Mouse (Mus musculus): ENCODE measurements around the gene Mamstr. TPM values are rescaled to one million over a fixed set of nuclear protein-coding genes. Genes with fewer than 3 reads are reported as not detected.

Gene Mamstr
- total and polyA plus RNA-seq, 2 experiments from 2014 or later, result 6.5 to 7.7 TPM

DNA sequence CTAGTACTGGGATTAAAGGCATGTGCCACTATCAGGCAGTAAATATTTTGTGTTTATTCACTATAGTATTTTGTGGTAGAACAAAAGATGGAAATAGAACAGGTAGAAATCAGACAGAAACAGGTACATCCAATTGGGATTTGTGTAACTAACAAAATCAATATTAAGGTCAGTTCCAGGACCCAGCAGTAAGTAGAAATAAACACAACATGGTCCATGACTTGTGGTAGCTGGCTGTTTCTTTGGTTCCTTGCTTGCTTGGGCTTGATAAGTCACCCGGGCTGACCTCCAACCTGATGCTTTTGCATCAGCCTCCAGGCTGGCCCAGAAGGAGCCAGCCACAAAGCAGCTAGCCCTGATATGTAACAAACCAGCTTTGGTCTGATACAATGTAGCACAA lies 30.3 kb upstream of the Mamstr start:
- Histone ChIP-seq H3K36me3 (replicated peaks; ENCODE audit: control insufficient read depth, insufficient read depth, low read length) (no peaks in the 10 kb centered on the region), H3K4me3 (ENCODE audit: low read depth, low read length) (no peak overlapping the region), H3K4me1 (ENCODE audit: control insufficient read depth, insufficient read depth) (no peaks in the 10 kb centered on the region), H3K27me3 (ENCODE audit: control insufficient read depth, insufficient read depth, low read length) (no peaks in the 10 kb centered on the region), H3K4me2 (ENCODE audit: low read depth, low read length) (no peak overlapping the region), H3K9ac (replicated peaks; ENCODE audit: low read depth, low read length) (no peak overlapping the region), H3K27ac (ENCODE audit: low read depth) (no peak overlapping the region), H3K9me3 (replicated peaks; ENCODE audit: control insufficient read depth, low read length) (no peaks in the 10 kb centered on the region)
- WGBS, result 48% methylated on average over 1 of the region's 1 CpGs
- no peak for DNase-seq (ENCODE audit: low spot score)
- TF ChIP-seq CTCF (IDR thresholded peaks at IDR 0.05; ENCODE audit: low read depth) (no peak), EP300 (IDR thresholded peaks at IDR 0.05; ENCODE audit: low read depth) (no peak)
- no peak for ATAC-seq (ENCODE audit: insufficient read depth, low read depth)

DNA sequence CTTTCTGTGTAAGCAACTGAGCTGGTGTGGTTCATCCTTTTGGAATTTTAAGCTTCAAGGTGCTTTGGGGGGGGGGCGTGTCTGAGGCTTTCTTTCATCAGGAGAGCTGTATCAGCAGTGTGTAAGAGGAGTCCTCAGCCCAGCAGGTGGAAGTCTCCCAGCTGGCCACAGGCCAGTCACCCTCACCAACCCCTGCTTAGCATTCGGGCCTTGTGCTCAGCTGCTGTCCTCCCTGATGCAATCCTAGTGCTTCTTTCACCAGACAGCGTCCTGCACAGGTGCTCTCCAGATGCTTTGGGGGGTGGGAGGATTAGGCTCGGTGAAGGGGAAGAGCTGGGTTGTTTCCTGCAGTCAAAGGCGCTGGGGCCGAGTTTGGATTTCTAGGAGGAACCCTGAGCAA lies 23.5 kb upstream of the Mamstr start:
- Histone ChIP-seq H3K9me3 (replicated peaks; ENCODE audit: control insufficient read depth, low read length) (no peaks in the 10 kb centered on the region), H3K4me3 (ENCODE audit: low read depth, low read length) (no peak overlapping the region), H3K4me2 (ENCODE audit: low read depth, low read length) (no peak overlapping the region), H3K27ac (ENCODE audit: low read depth) (no peak overlapping the region), H3K36me3 (replicated peaks; ENCODE audit: control insufficient read depth, insufficient read depth, low read length) (no peaks in the 10 kb centered on the region), H3K27me3 (ENCODE audit: control insufficient read depth, insufficient read depth, low read length) (peaks cover 43% of the 10 kb centered on the region), H3K9ac (replicated peaks; ENCODE audit: low read depth, low read length) (no peak overlapping the region), H3K4me1 (ENCODE audit: control insufficient read depth, insufficient read depth) (no peaks in the 10 kb centered on the region)
- no peak; the same call in 1 of the 2 replicates for ATAC-seq (ENCODE audit: insufficient read depth, low read depth)
- TF ChIP-seq CTCF (IDR thresholded peaks at IDR 0.05; ENCODE audit: low read depth), result no peak
- no peak for TF ChIP-seq EP300 (IDR thresholded peaks at IDR 0.05; ENCODE audit: low read depth)
- no peak for DNase-seq (ENCODE audit: low spot score)
- 26% methylated on average over 6 of the region's 6 CpGs for WGBS

DNA sequence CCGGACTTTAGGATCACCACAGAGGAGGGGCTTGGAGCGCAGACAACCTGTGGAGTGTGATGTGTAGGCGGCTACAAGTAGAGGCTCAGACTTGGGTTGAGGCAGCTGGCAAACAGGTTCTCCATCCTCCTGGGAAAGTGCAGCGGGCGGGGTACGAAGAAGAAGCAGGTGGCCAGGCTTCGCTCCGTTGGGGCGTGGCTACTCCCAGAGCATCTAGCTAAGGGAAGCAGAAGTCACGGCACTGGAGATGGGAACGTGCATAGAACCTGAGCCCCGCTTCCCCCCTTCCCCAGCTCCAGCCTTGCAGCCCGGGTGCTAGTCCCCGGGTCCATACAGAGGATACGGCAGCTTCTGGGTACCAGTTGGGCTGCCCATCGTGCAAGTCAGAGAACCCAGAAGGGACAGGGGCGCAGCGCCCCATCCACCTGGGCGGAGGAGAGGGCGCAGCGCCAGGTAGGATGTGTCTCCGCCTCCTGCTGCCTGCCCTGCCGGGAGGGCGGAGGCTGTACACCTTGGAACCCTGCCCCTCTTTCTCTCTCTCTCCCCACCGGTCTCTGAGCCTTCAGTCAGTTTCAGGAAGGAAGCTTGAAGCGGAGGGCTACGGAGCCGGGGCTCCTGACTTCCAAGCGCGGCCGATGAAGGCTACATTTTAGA lies 22.6 kb upstream of the Mamstr start, which contains the start of gene Fut1:
TSS of gene Fut1 (plus strand) at position 248 of the 654 bp plus-strand sequence.
- no peak within 1 kb of the TSS for H3K4me3 ChIP-seq (ENCODE audit: low read depth, low read length)
- H3K27me3 ChIP-seq (ENCODE audit: control insufficient read depth, insufficient read depth, low read length), result peaks cover 43% of the 10 kb centered on the region
- H3K9ac ChIP-seq (replicated peaks; ENCODE audit: low read depth, low read length), result no peak within 1 kb of the TSS
- H3K36me3 ChIP-seq (replicated peaks; ENCODE audit: control insufficient read depth, insufficient read depth, low read length), result no peaks in the 10 kb centered on the region
- no peak for ATAC-seq (ENCODE audit: insufficient read depth, low read depth)
- DNase-seq (ENCODE audit: low spot score), result no peak
- H3K9me3 ChIP-seq (replicated peaks; ENCODE audit: control insufficient read depth, low read length), result no peaks in the 10 kb centered on the region
- WGBS, result 12% methylated on average over 29 of the region's 31 CpGs
- H3K27ac ChIP-seq (ENCODE audit: low read depth), result no peak within 1 kb of the TSS
- no peaks in the 10 kb centered on the region for H3K4me1 ChIP-seq (ENCODE audit: control insufficient read depth, insufficient read depth)
- TF ChIP-seq CTCF (IDR thresholded peaks at IDR 0.05; ENCODE audit: low read depth) (no peak), EP300 (IDR thresholded peaks at IDR 0.05; ENCODE audit: low read depth) (no peak)
- no peak within 1 kb of the TSS for H3K4me2 ChIP-seq (ENCODE audit: low read depth, low read length)

DNA sequence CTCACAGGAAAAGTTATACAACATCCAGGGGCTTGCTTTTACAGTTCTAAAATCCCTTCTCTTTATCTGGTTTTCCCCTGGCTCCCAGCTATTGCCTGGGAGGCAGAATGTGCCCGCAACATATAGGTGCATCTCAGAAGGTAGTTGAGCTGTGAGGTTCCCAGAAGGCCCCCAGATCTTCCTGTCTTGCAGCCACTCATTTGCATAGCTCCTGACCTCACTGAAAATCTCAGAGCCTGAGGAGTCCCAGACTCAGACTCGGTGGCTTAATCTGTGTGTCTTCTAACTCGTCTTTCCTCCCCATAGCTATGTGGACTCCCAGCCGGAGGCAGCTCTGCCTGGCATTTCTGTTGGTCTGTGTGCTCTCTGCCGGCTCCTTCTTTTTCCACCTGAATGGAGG lies 21.5 kb upstream of the Mamstr start:
- Histone ChIP-seq H3K9ac (replicated peaks; ENCODE audit: low read depth, low read length) (no peak overlapping the region), H3K36me3 (replicated peaks; ENCODE audit: control insufficient read depth, insufficient read depth, low read length) (no peaks in the 10 kb centered on the region), H3K4me2 (ENCODE audit: low read depth, low read length) (no peak overlapping the region), H3K9me3 (replicated peaks; ENCODE audit: control insufficient read depth, low read length) (no peaks in the 10 kb centered on the region), H3K27ac (ENCODE audit: low read depth) (no peak overlapping the region), H3K4me1 (ENCODE audit: control insufficient read depth, insufficient read depth) (no peaks in the 10 kb centered on the region), H3K4me3 (ENCODE audit: low read depth, low read length) (no peak overlapping the region), H3K27me3 (ENCODE audit: control insufficient read depth, insufficient read depth, low read length) (peaks cover 43% of the 10 kb centered on the region)
- no peak for DNase-seq (ENCODE audit: low spot score)
- WGBS, result 76% methylated on average over 5 of the region's 5 CpGs
- ATAC-seq (ENCODE audit: insufficient read depth, low read depth), result no peak
- no peak for TF ChIP-seq EP300 (IDR thresholded peaks at IDR 0.05; ENCODE audit: low read depth)
- no peak for TF ChIP-seq CTCF (IDR thresholded peaks at IDR 0.05; ENCODE audit: low read depth)

DNA sequence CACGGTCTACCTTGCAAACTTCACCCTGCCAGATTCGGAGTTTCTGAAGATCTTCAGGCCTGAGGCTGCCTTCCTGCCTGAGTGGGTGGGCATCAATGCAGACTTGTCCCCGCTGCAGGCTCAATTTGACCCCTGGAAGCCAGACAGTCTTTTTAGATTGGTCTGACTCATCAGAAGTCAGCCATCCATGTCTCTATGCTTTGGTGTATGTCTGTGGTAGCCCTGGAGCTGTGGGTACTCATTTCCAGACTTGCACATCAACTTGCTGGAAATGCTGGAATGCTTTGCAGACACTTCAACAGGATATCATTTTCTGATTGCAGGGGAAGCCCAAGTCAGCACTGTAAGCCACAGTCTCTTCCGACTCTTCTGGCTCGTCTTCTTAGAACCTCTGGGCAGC lies 20.2 kb upstream of the Mamstr start:
- WGBS, result 70% methylated on average over 5 of the region's 5 CpGs
- no peak overlapping the region for H3K4me3 ChIP-seq (ENCODE audit: low read depth, low read length)
- no peak for DNase-seq (ENCODE audit: low spot score)
- no peaks in the 10 kb centered on the region for H3K36me3 ChIP-seq (replicated peaks; ENCODE audit: control insufficient read depth, insufficient read depth, low read length)
- H3K9me3 ChIP-seq (replicated peaks; ENCODE audit: control insufficient read depth, low read length), result no peaks in the 10 kb centered on the region
- no peak overlapping the region for H3K27ac ChIP-seq (ENCODE audit: low read depth)
- H3K27me3 ChIP-seq (ENCODE audit: control insufficient read depth, insufficient read depth, low read length), result peaks cover 43% of the 10 kb centered on the region
- no peak overlapping the region for H3K9ac ChIP-seq (replicated peaks; ENCODE audit: low read depth, low read length)
- TF ChIP-seq CTCF (IDR thresholded peaks at IDR 0.05; ENCODE audit: low read depth) (no peak), EP300 (IDR thresholded peaks at IDR 0.05; ENCODE audit: low read depth) (no peak)
- H3K4me2 ChIP-seq (ENCODE audit: low read depth, low read length), result no peak overlapping the region
- ATAC-seq (ENCODE audit: insufficient read depth, low read depth), result no peak
- no peaks in the 10 kb centered on the region for H3K4me1 ChIP-seq (ENCODE audit: control insufficient read depth, insufficient read depth)

DNA sequence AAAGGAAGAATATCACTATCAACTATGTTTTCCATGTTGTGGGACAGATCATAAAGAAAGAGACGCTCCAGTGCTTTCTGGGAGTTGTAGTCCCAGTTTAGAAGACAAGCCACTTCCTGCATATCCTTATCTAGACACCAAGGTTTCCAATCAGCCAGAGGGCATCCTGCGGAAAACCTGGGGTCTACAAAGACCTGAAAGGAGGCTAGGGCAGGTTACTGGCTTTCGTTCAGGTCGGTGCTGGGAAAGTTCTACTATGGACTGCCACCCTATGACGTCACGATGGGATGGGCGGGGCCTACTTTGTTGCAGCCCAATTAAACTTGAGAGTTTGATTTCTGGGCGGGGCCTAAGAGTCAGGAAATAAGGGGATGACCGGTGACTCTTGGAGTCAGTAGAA lies 18.3 kb upstream of the Mamstr start, which contains the start of gene Izumo1:
TSS of gene Izumo1 (plus strand) at position 369 of the 400 bp plus-strand sequence.
- Histone ChIP-seq H3K4me2 (ENCODE audit: low read depth, low read length) (no peak within 1 kb of the TSS), H3K36me3 (replicated peaks; ENCODE audit: control insufficient read depth, insufficient read depth, low read length) (no peaks in the 10 kb centered on the region), H3K9ac (replicated peaks; ENCODE audit: low read depth, low read length) (no peak within 1 kb of the TSS), H3K9me3 (replicated peaks; ENCODE audit: control insufficient read depth, low read length) (no peaks in the 10 kb centered on the region), H3K4me1 (ENCODE audit: control insufficient read depth, insufficient read depth) (no peaks in the 10 kb centered on the region), H3K4me3 (ENCODE audit: low read depth, low read length) (no peak within 1 kb of the TSS), H3K27me3 (ENCODE audit: control insufficient read depth, insufficient read depth, low read length) (peaks cover 30% of the 10 kb centered on the region), H3K27ac (ENCODE audit: low read depth) (no peak within 1 kb of the TSS)
- TF ChIP-seq EP300 (IDR thresholded peaks at IDR 0.05; ENCODE audit: low read depth), result no peak
- TF ChIP-seq CTCF (IDR thresholded peaks at IDR 0.05; ENCODE audit: low read depth), result no peak
- DNase-seq (ENCODE audit: low spot score) (no peak), ATAC-seq (ENCODE audit: insufficient read depth, low read depth) (0 out of 2 replicates have a peak, but pooled peaks have one; percentile 34)
- 23% methylated on average over 9 of the region's 9 CpGs for WGBS

All from heart, postnatal 0 days (tissue).